Mouse (Mus musculus) adrenal gland, postnatal 10 days (tissue): ENCODE measurements at regions not wholly inside any gene's neighbourhood (a gene's known extent, or its start where the extent isn't known, plus 50 kb on each side); places are given as distances from the start of the nearest gene placed in this dataset.

ENCODE experiments used
- DNase-seq: peaks from one replicate; pipeline ENCODE4 v3.0.0; 2021; ENCODE audit warnings: mixed read lengths

DNA sequence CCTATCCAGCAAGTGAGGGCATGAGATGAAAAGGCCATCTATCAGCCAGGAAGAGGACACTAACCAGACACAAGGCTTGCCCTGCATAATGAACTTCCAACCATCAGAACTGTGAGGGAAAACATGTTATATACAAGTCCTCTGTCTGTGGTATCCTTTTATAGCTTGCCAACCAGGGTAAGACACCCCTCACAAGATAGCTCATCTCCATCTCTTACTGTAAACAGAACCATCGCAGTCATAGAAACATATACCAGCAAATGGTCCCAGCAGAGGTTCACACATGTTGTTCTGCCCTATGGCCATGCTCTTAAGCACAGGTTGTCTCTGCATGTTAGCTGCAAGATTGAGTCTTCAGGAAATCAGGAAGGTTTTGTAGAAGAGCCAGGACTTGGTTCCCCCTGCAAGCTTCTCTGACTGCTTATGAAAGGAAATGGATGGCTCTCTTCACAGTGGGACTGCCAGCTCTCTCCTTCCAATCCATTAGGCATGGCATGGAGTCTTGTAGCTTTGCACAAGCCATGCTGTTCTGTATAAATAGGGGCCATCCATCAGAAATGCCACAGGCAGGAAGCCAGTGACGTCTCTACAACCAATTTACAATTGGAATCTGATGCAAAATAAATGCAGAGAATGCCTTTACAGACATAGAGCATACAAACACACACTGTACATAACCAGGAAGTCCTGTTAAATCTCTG, 1514.0 kb upstream of the Lrrc6 start:
- no peak for DNase-seq

DNA sequence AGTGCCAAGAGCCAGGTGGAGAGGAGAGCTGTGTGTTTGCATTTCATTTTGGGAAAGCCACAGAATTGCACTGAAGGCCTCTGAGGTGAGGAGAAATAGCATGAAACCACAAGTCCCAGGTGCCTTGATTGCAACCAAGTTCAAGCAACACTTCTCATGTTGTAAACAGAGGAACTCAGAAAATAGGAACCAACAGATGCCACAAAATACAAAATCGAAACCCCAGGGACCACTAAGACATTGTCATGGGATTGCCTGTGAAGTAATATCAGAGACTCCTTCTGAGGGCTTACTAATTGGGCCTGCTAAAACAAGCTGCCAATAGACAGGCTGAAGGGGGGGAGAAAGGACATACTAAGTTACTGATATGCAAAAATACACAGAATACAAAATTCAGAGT, 1510.5 kb upstream of the Lrrc6 start:
- DNase-seq = no peak

DNA sequence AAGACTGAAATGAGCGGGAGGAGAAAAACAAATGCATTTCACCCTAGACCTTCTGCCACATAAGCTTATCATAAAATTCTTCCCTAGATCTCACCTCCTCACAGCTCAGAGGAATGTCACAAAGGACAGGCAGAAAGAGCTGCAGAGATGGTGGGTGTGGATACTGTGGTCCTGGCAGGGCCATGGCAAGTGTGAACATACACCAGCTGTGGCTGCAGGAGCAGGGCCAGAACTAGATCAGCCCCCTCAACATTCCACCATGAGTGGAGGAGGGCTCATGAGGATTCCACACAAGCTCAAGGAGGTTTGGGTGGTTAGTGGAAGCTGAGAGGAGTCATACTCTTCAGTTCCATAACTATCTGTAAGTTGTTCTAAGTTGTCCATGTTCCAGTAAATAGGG, 1509.5 kb upstream of the Lrrc6 start:
- DNase-seq = no peak

DNA sequence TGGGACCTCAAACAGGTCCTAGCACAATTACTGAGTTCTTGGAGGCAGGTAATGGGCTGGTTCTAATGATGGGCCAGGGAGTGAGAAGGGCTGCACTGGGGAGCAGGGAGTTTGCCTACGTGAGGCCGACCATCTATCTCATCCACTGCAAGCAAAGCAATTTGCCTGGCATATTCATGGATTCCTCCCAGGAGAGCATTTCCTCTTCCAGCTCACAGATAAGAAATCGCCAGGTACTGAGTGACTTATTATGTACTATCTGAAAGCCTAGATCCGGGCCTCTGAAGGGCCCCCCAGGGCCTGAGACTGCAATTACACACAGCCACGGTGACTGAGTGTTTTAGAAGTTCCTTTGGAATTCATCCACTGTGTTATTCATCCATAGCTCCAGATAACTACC, 1504.1 kb upstream of the Lrrc6 start:
- no peak for DNase-seq

DNA sequence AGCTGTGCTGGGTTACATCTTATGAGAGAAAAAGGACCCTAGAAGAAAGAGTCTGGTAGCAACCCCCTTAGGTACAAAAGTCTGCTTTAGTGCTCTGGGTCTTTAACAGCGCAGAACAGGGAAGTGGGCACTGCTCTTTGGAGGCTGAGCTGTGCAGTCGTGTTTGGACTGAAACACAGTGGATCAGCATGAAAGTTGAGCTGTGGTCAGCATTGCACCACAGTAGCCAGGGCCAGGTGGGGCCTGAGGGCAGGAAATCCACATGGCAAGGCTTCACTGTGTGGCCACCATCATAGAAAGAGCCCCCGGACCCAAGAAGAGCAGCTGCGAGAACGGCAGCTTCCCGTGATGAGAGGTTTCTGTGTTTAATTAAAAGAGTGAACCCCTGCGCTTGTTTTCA, 1495.8 kb upstream of the Lrrc6 start:
- DNase-seq = no peak

DNA sequence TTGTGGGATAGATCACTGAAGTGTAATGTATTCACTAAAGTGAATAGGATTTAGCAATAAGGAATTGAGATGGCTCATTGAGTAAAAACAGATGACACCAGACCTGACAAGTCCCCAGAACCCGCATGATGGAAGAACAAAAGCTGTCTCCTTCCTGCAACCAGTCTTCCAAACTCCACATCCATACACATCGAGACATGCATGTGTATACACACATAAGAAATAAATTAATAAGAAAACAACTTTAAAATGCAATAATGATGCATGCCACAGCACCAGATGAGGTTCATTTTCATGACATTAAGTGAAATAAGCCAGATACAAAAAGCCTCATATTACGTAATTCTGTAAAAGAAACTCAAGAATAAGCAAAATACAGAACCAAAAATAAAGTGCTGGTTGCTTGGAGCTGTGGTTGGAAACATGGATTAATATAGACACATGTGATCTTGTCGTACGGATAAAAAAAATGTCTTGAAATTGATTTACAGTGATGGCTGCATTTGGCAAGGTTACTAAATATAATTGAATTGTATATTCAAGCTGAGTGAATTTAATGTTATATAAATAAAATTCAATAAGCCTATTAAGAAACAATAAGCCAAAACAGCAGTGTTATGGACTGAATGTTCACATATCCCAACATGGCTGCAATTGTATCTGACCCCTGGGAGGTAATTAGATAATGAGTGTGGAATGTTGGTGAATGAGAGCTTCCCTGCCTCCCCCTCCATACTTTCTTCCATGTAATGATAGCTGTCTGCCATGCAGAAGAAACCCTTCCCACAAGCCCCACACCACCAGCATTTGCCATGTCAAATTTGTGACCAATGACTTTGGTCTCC, 1488.9 kb upstream of the Lrrc6 start:
- DNase-seq = no peak

DNA sequence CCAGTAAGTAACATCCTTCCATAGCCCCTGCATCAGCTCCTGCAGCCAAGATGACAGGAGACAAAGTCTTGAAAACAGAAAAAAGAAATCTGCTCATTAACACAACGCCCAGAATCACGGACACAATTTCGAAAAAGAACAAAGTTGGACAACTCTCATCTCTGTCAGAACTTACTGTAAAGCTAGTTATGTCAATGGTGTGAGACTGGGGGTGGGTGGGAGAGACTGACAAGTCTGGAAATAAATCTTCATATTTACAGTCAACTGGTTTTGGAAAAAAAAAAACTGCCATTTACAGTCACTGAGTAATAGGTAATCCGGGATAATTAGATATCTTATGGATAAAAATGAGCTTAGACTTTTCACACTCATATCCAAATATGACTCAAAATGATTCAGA, 1487.2 kb upstream of the Lrrc6 start:
- no peak for DNase-seq

DNA sequence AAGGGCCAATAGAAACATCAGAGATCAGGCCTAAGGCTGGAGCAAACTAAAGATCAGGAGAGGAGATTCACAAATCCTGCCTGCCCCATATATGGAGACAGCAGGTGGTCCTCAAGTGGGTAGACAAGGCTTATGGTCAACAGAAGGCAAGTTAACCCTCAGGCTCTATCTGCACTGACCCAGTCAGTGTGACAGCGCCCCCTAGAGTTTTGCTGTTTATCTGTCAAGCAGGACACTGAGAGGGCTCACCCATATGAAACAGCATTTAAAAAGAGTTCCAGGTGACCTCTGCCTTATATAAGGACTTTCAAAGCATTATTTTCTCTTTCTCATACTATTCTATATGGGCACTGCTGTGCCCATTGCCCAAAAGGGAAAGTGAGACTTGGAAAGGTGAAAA, 1482.5 kb upstream of the Lrrc6 start:
- peak; percentile 35 for DNase-seq

DNA sequence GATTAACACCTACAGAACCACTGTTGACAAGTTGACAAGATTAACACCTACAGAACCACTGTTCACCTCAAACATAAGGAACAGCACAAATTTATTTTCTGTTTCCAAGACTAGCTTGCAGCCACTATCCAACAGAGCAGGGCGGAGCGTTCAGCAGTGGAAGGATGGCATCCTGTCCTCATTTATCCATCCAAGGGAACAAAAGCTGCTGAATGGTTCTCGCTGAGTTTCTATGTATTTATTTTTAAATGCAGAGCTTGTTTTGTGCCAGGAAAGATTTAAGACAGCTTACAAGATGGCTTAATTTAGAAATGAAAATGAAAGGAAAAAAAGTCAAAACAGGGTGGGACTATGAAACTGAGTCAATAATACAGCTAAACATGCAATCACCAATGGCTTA, 1481.2 kb upstream of the Lrrc6 start:
- DNase-seq = no peak

DNA sequence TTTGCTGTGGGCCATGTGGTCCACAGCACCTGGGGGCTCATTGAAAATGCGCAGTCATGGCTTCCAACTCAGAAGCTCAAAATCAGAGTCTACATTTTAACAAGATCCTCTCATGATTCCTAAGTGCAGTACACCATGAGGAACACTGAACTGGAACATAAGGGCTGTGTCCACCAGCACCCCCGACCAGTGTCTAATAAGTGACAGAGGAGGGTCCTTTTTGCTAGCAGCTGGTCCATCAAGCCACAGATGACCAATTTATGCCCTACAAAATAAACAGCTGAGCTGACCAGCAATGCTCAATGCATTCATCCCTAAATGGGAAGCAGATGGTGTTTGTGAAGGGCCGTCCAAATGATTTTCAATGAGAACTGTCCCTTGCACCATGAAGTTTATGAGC, 1478.7 kb upstream of the Lrrc6 start:
- DNase-seq = no peak

DNA sequence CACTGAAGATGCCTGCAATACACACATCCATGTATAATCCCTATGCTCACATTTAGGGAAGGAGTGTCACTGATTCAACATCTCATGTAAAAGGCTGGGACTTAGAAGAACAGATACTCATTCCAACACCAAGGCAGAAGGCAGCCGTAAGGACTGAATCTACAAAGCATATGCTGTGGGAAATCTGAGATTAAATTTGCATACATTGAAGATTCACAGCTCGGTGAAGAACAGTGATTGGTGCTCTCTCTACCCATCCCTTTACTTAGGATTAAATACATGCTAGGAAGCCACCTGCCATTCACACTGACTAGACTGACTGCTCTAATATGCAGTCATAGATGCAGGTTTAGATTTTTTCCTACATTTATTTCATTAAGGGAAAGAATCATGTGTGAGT, 1476.5 kb upstream of the Lrrc6 start:
- DNase-seq = no peak

DNA sequence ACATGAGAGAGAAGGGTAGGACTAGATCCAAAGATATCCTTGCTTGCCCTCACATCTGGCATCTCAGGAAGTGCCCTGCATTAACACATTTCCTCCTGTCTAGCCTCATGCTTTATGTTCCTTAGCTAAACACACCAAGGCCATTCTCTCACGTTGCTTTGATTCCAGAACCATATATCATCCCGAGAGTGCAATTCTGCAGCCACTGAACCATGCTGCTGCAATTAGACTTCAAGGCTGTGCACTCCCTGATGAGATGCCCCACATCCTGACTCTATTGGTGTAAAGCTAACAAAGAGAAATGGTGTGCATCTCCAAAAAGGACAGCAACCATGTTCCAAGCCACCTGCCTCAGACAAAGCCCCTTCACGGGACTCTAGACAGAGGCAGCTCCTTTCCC, 1471.3 kb upstream of the Lrrc6 start:
- no peak for DNase-seq

DNA sequence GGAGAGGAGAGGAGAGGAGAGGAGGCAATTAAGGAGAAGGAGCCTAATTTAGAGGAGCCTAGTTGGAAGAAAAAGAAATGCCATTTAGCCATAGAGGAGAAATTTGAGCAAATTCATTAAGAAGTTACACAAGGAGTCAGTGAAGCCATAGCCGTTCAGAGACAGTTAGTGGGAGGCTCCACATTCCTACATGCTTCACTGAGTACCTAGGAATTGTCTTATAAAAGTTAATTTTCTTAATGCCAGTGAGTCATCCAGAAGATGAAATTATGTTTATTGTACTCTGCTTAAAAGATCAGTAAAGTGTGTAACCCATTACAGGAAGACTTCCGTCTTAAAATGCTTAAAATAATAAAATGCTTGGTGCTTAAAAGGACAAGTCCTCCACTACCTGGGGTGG, 1453.5 kb upstream of the Lrrc6 start:
- DNase-seq = no peak

DNA sequence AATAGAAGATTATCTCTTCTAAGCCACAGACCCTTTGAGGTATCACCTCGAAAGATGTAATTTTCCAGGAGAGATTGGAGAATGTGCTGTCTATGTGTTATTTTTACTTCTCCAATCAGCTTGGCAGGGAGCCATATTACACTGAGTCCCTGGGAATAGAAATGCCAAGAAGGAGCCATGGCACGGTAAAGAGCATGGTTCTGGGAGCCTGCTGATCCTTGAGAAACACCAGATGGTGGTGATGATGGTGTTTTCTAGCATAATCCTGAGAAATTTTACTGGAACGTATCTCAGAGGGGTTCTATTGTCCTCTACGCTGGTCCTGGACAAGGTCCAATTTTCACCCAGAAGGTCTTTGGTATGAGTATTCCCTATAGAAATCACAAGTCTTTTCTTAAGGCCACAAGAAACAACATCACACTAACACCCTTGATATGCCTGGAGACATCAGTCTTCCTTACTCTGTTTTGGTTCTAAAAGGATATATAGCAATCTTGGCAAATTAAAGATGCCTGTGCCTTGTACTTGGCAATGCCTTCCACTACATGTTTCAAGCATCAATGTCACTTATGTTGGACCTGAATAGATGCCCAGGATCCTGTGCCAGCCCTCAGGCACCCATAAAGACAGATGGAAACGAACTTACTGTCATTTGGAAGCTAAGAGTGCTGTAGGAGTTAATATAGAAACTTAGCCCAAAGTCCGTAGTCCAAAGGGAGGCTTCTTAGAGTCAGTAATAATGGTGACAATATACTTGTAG, 1449.8 kb upstream of the Lrrc6 start:
- DNase-seq = no peak

DNA sequence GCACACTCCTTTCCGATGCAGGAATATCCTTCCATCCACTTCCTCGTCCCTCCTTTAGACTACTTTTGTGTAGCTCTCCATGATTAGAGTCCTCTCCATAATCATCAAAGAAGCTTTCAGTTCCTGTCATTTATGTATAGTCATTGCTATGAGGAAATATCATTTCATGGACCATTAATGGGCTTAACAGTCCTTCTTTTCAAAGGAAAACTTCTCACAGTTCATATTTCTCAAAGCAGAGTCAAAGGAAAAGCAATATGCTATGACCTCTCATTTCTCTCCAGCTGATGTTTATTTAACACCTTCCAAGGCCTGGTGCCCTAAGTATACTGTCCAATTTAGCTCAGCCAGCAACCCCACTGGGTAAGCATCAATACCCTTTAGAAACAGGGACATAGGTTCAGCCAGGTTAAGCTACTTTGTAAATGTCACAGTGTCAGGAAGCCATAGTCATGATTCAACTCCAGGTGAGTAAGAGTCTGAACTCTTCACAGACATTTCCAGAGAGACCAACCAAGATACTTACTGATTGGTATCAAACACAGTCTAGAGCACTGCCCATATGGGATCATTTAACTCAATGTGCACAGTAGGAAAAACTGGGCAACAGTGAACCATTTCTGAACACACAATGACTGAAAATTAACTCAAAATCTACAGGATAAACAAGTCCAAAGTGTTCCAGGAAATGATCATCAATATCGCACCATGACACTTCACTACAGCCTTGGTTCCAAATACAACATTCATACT, 1443.8 kb upstream of the Lrrc6 start:
- DNase-seq = no peak

DNA sequence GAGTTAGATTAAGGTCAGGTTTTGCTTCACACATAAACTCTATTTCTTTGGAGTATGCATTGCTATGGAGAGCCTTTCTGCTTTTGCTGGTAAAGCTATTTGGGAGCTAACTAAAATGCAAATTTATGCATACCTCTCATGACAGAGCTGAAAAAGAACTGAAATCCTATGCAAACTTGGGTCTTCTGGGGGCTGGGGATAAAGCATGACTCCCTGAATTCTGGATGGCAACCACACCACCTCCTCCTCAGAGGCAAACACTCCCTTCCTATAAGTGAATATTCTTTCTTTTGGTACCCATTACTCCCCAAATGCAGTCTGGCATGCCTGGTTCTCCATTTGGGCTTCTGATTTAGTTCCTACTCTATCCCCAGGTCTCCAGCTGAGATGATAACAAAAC, 1442.3 kb upstream of the Lrrc6 start:
- no peak for DNase-seq

DNA sequence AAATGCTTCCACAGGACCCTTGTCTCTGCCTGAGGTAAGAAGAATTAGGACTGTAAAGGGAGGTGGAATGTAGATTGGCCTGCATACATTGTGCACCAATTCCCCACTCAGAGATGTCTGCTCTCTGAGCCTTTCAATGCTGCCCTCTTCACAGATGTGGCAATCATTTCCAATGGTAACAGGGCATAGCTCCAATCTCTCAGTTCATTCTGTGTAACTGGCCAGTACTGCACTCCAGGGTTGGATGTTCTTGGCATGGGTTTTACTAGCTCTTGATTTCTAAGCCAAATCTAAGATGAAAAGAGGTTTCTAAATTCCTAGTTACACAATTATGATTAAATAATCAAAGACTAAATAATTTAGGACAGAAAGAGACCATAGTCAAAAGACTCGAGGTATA, 1439.8 kb upstream of the Lrrc6 start:
- DNase-seq = peak; percentile 50

DNA sequence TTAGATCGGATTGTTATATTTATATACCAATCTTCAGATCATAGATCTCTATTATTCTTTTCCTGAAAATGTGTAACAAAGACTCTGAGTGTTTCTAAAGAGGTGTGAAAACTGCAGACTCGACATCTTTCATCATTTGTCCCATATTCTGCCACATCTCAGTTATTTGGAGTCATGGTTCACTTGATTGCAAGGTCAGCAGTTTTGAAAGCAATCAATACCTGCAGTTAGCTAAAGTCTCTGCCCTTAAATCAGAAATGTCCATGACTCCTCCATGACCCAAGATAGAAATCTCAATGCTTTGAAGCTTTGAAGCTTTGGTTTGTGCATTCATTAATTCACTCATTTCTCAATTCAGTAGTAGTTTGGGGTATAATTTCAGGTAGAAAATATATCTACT, 1424.2 kb upstream of the Lrrc6 start:
- no peak for DNase-seq

DNA sequence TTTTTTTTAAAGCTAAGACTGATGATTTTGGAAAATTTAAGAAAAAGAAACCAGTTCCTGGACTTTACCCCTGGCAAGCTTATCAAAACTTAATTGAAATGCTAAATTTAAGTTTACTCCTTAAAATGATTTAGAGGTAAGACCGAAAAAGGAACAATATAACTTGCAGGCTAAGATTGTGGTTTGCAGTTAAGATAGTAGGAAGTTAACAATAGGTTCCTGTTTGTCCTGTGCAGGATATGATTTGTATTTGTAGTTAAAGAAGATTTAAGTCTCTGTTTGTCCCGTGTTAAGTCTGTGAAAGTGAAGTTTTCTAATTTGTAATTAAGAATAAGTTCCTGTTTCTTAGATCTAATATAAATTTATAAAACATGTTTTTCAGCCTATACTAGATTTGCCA, 1406.3 kb upstream of the Lrrc6 start:
- DNase-seq = no peak

DNA sequence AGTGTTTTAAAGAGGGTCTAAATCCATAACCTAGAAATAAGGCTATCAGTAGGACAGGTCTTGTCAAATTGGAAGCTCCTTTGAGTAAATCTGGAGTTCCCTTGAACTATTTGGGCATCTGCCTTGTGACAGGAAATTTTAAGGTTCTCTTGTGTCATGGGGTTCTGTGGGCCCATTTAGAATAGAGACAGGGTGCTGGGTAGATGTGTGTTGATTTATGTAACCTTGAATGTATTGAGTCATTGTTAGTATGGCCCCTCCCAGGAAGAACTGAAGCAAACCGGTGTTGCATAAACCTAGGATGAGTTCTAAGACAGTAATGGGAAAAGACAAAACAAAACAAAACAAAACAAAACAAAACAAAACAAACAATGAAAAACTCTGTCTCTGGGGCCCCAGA, 1404.6 kb upstream of the Lrrc6 start:
- no peak for DNase-seq

DNA sequence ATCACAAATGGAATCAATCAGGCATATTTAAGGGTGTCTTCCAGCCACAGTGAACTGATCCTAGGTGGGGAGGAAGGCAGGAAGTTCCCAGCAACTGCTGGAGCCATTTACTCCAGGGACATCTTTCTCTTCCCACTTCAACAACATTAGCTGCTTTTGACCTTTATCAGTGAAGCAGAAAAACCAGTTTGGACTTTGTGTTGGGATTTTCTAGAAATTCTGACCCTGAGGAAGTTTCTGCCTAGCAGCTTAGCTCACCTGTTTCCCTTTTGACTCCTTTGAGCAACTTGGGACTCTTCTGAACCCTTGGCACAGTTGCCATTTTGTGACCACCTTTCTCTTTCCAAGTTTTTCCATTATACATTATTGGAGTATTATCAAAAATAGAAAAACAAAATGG, 1403.9 kb upstream of the Lrrc6 start:
- no peak for DNase-seq

DNA sequence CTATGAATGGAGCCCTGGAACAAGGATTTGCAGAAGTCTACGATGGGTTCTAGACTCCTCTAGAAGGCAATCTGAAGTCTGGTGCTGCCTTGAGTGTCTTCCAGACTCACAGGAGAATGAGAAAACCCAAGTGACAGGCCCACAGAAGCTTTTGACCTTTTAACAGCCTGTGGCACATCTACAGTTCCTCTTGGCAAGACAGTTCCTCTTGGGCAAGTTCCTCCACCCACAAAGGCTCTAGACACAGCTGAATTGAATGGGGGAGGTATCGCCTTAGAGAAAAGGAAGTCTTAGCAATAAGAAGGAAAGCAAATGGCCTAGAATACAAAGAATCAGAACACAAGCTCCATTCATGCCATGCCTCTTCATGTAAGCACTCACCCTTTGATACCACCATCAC, 1402.3 kb upstream of the Lrrc6 start:
- peak; percentile 16 for DNase-seq

DNA sequence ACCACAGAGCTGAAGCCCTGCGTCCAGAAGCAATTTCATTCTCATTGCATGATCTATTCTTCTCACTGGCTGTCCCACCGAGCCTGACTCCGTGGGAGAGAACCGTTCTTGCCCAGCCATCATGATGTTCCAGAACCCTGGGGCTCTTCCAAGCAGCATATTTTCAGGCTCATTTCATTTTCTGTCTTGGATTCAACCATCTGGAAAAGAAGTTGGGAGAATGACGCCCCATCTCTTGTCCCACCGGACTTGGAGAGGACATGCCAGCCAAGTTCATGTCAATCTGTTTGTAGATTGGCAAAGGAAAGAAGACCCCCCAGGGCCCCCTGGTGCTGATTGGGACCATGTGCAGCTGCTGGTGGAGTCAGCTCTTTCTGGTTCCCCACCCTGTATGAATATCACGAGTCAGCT, 1400.5 kb upstream of the Lrrc6 start:
- DNase-seq = peak; percentile 8
